Mouse (Mus musculus) lung, adult 2 months (tissue): Measurements from ENCODE around the gene Arid2. TPM values are rescaled to one million over a fixed set of nuclear protein-coding genes. Genes with fewer than 3 reads are reported as not detected.

Source experiments
- DNase-seq: peaks from one replicate; pipeline ENCODE4 v3.0.0; 2022
- H3K4me1 ChIP-seq: fragments of 200-500 bp; 2 replicates; pipeline ENCODE4 v1.6.1; 2011; ENCODE audit warnings: low read length; ENCODE audit not compliant: control insufficient read depth, insufficient read depth
- H3K4me3 ChIP-seq: fragments of 200-500 bp; replicated peaks from 2 replicates; pipeline ENCODE3; 2011; ENCODE audit warnings: low read depth, mild to moderate bottlenecking, control low read depth, low read length; ENCODE audit errors: extremely low read depth
- CTCF ChIP-seq: fragments of 200-500 bp; IDR thresholded peaks from 2 replicates; pipeline ENCODE4 v1.5.1; 2011; ENCODE audit warnings: mild to moderate bottlenecking, low read length, control low read depth; ENCODE audit not compliant: insufficient read depth
- POLR2A ChIP-seq: fragments of 200-500 bp; IDR thresholded peaks from 2 replicates; pipeline ENCODE4 v1.6.1; 2011; ENCODE audit warnings: low read depth, mild to moderate bottlenecking, control low read depth, low read length, borderline replicate concordance; ENCODE audit errors: extremely low read depth
- WGBS: fragments of 180-500 bp; shearing (Covaris S2); methylation state at CpG from one replicate; pipeline ENCODE4 v1.1.7; 2018; 5-methylcytosine and 5-hydroxymethylcytosine counted together
- polyA plus RNA-seq: library from polyadenylated mRNA; depleted of rRNA; stranded (reverse); fragments of >200 nt; gene quantifications from 2 replicates; pipeline ENCODE4 v1.2.3, GENCODE M21; 2012

Gene Arid2
- polyA plus RNA-seq, 1 experiment = 17.4 TPM

- WGBS = 77% methylated on average over 9 of the region's 9 CpGs
- Histone ChIP-seq H3K4me1 (peaks cover 8% of the 10 kb centered on the region), H3K4me3 (no peak overlapping the region)
- no peak for DNase-seq
- TF ChIP-seq CTCF (no peak), POLR2A (no peak)
Observed at GRCm38 (mm10) chr15:96332468-96333213, 45.3 kb downstream of the Arid2 start.

GRCm38 (mm10) chr15:96333350-96333749 is 46.0 kb downstream of the Arid2 start:
- Histone ChIP-seq H3K4me1 (peaks cover 8% of the 10 kb centered on the region), H3K4me3 (no peak overlapping the region)
- 73% methylated on average over 5 of the region's 5 CpGs for WGBS
- no peak for DNase-seq
- TF ChIP-seq POLR2A (no peak), CTCF (no peak)

GRCm38 (mm10) chr15:96340924-96341323 is 53.6 kb downstream of the Arid2 start:
- H3K4me3 ChIP-seq = no peak overlapping the region
- no peak for DNase-seq
- 74% methylated on average over 2 of the region's 2 CpGs for WGBS

GRCm38 (mm10) chr15:96342097-96342496 is 54.8 kb downstream of the Arid2 start:
- TF ChIP-seq CTCF = no peak
- TF ChIP-seq POLR2A = no peak
- Histone ChIP-seq H3K4me1 (no peaks in the 10 kb centered on the region; the same call in none of the 2 replicates), H3K4me3 (no peak overlapping the region)
- no peak for DNase-seq
- WGBS = 91% methylated on average over 8 of the region's 8 CpGs

More at GRCm38 (mm10) chr15:96340924-96341323, 53.6 kb downstream of the Arid2 start:
- H3K4me1 ChIP-seq = no peaks in the 10 kb centered on the region; the same call in none of the 2 replicates
- TF ChIP-seq CTCF (no peak), POLR2A (no peak)

- Histone ChIP-seq H3K4me3 (no peak overlapping the region), H3K4me1 (no peaks in the 10 kb centered on the region; the same call in none of the 2 replicates)
- no peak for TF ChIP-seq CTCF
- TF ChIP-seq POLR2A = no peak
- DNase-seq = no peak
- 79% methylated on average over 3 of the region's 3 CpGs for WGBS
Observed at GRCm38 (mm10) chr15:96342871-96343270, 55.6 kb downstream of the Arid2 start.

- TF ChIP-seq CTCF (no peak), POLR2A (no peak)
- H3K4me1 ChIP-seq = no peaks in the 10 kb centered on the region; the same call in none of the 2 replicates
- DNase-seq = no peak
- WGBS = 32% methylated on average over 7 of the region's 7 CpGs
- H3K4me3 ChIP-seq = no peak overlapping the region
Observed at GRCm38 (mm10) chr15:96344591-96345285, 57.4 kb downstream of the Arid2 start.

- 72% methylated on average over 6 of the region's 6 CpGs for WGBS
Observed at GRCm38 (mm10) chr15:96345312-96345849, 58.1 kb downstream of the Arid2 start.

GRCm38 (mm10) chr15:96351432-96351831 is 64.1 kb downstream of the Arid2 start:
- TF ChIP-seq POLR2A (no peak), CTCF (no peak)
- H3K4me1 ChIP-seq = no peaks in the 10 kb centered on the region
- no peak overlapping the region for H3K4me3 ChIP-seq
- no peak for DNase-seq
- WGBS = 77% methylated on average over 9 of the region's 9 CpGs

More at GRCm38 (mm10) chr15:96345312-96345849, 58.1 kb downstream of the Arid2 start:
- TF ChIP-seq POLR2A (no peak), CTCF (no peak)
- Histone ChIP-seq H3K4me1 (no peaks in the 10 kb centered on the region; the same call in none of the 2 replicates), H3K4me3 (no peak overlapping the region)
- DNase-seq = no peak

GRCm38 (mm10) chr15:96358871-96359270 is 71.6 kb downstream of the Arid2 start:
- WGBS = 91% methylated on average over 6 of the region's 6 CpGs
- H3K4me1 ChIP-seq = peaks cover 2% of the 10 kb centered on the region; the same call in 1 of the 2 replicates
- H3K4me3 ChIP-seq = no peak overlapping the region
- no peak for DNase-seq
- no peak for TF ChIP-seq CTCF
- no peak for TF ChIP-seq POLR2A
